Mouse (Mus musculus): Measurements from ENCODE around the gene Reep1. TPM values are rescaled to one million over a fixed set of nuclear protein-coding genes. Genes with fewer than 3 reads are reported as not detected.

Gene Reep1
- polyA plus RNA-seq, 2 experiments from 2014 or later, result 0.63 TPM; not detected in 1

- ATAC-seq, result no peak
Observed at GRCm38 (mm10) chr6:71738611-71739010, 31.2 kb downstream of the Reep1 start.

DNA sequence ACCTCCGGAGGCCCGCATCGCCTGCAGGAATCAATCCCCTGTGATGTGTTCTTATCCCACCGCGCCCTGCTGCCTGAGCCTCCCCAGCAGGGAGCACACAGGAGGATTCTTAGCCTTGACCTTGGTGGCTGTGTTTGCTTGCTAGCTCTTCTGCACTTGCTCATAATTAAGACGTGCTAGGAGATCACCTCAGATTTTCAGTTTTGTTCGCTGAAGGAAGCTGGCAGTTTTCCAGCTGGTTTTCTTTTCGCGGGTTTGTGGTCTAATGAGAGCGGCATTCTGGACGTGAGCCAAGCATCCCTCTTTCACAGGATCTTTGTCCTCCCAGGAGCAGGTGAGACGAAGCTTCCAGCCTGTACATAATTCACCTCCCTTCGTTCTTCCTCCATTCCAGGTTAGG is 33.6 kb downstream of the Reep1 start:
- no peak for ATAC-seq

DNA sequence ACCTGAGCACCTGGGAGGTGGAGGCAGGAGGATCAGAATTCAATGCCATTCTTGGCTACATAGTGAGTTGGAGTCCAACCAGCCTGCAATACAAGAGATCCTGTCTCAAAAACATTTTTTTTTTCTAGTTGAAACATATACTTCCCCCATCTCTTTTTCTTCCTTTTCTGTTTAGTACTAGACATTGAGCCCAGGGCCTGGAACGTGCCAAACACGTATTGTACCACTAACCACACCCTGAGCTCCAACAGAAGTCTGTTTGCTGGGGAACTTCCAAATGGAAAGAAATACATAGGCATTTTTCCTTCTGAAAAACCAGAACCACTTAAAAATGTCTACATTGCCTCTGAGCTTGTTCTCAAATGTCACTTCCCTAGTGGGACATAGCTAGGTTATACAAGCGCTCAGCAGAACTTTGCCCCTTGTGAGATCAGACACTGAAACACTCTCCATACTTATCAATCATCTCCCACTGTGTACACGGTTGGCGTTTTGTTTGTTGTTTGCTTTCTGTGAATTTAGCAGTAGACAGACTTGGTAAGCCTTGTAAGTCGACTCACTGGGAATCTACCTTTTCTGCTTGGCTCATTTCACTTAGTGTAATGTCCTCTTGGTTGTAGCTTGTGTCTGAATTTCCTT is 34.8 kb downstream of the Reep1 start:
- ATAC-seq, result no peak

GRCm38 (mm10) chr6:71744934-71745333 is 37.6 kb downstream of the Reep1 start:
- no peak for ATAC-seq

DNA sequence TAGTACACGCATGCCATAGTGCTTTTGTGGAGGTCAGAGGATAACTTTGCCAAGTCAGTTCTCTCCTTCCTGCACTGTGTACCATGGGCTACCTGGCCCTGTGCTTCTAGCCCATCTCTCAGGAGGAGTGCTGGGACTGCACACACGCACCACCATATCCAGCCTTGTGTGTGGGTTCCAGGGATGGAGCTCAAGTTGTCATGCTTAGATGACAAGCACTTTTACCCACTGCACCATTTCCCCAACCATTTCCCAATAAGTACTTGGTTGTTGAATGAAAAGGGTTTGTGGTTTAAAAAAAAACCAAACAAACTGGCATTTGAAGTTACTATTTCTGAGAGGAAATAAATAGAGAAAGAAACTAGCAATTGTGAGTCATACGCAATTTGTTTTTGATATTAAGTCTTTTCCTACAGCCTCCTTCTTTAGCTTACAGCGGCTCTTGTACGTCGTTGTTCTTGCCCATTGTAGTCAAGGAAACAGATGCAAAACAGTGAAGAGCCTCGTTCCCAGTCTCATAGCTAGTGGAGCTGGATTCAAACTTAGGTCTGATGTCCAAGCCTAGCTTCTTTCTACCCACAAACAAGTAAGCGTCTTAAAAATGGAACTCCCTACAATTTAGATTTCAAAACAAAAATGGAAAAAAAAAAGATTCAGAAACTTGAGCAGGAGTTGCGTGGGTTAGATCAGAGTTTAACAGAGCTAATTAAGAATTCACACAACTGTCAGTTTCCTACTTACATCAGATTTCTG is 38.3 kb downstream of the Reep1 start:
- ATAC-seq, result no peak

GRCm38 (mm10) chr6:71746246-71746645 is 38.9 kb downstream of the Reep1 start:
- no peak for ATAC-seq

DNA sequence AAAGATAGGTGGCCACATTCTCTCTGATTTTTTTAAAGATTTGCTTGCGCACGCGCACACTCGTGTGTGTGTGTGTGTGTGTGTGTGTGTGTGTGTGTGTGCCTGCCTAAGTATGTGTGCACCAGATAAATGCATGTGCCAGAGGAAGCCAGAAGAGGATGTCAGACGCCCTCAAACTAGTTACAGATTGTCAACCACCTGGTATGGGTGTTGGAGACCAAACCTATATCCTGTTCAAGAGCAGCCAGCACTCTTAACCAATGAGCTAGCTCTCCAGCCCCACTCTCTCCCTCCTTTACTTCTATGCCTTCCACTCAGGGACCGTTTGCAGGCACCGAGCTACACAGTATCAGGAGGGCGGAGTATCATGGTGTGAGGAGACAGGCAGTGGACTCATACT is 39.5 kb downstream of the Reep1 start:
- ATAC-seq, result peak; percentile 19

GRCm38 (mm10) chr6:71751602-71752001 is 44.2 kb downstream of the Reep1 start:
- no peak for ATAC-seq

DNA sequence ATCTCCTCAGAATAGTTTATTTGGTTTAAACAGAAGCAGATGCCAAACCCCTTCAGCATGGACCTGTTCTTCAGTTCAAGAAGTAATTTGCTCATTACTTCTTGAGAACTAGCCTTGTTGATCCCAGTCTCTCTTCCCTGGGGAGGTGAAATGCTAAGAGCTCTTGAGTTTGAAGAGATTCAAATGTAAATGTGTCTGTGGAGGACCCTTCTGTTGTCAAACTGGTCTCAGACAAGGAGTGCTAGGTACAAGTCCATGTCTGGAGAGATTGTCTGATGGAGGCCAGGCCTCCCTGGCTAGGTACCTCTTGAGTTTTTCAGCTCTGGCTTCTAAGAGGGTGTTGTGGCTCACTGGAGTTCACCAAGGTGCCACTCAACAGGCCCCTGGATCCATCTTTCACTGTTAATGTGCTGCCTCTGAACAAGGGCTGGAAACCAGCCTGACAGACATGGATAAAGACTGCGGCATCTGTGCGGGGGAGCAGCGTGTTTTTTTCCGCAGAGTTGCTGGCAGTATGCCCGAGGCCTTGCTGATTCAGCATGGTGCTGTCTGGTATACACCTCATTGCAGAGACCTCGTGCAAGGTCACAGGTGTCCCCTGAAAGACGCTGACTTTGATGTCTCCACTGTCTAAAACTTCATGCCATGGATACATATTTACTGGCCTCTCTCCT is 45.6 kb downstream of the Reep1 start:
- no peak for ATAC-seq

DNA sequence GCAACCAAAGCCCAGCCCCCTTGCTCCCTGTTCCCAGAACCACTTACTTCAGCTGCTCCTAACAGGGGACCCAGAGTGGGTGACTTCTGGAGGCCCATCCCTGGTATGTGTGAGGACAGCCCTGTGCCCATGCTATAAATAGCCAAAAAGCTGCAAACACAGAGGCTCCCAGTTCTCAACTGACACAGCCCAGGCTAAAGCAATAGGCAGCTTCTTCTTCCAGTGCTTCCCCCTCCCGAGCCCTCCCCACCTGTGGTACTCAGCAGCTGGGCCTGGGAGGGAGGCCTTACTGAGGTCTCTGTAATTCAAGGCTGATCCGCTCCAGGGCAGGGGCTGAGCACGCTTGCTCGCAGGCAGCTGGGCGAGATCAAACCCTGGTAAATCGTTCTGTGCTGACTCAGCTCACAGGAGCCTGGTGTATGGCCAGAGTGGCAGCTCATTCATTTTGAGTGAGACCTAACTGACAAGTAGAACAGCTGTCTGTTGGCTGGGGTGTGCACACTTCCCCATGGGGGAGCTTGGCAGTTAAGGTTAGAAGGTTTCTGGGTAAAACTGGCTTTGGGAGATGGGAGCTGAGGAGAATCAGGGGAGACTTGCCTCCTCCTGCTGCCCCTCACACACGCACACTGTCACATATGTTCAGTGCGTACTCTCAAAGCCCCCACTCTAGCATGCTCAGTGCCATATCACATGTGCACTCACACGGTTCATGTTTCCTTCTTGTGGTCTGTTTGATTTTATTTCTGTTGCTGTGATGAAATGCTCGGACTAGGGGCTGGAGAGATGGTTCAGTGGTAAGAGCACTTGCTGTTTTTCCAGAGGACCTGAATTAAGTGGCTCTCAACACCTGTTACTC is 49.9 kb downstream of the Reep1 start:
- ATAC-seq, result no peak

DNA sequence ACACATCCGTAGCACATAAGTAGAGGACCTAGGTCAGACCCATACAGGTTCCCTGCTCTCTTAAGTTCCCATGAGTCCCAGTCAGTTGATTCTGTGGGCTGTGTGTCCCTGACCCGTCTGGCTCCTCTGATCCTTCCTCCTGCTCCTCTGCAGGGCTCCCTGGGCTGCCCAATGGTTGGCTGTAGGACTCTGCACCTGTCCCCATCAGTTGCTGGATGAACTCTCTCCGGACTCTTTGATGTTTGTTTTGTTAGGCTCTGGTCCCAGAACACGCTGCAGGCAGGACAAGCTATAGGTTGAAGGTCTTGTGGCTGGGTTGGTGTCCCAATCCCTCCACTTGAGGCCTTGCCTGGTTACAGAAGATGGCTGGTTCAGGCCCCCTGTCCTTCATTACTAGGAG is 51.4 kb downstream of the Reep1 start:
- no peak for ATAC-seq

DNA sequence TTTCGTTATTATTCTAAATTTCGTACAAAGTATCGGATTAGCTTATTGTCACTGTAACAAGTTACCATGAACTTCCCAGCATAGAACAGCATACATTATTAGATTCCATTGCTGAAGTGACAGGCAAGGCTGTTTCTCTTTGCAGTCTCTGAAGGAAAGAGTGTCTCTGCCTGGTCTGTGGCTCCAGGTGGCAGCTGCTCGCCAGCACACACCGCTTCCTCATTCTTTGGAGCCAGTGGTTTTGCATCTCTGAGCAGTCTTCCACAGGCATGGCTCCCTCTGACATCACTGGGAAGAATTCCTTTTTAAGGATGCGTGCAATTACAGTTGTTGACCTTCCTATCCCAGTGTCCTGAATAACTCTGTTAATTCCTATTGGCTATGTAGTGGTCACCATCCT is 52.7 kb downstream of the Reep1 start:
- no peak for ATAC-seq

GRCm38 (mm10) chr6:71767761-71768160 is 60.4 kb downstream of the Reep1 start:
- ATAC-seq, result no peak

- ATAC-seq, result no peak
Observed at GRCm38 (mm10) chr6:71769901-71770690, 62.7 kb downstream of the Reep1 start.

GRCm38 (mm10) chr6:71770856-71771255 is 63.5 kb downstream of the Reep1 start:
- no peak for ATAC-seq

DNA sequence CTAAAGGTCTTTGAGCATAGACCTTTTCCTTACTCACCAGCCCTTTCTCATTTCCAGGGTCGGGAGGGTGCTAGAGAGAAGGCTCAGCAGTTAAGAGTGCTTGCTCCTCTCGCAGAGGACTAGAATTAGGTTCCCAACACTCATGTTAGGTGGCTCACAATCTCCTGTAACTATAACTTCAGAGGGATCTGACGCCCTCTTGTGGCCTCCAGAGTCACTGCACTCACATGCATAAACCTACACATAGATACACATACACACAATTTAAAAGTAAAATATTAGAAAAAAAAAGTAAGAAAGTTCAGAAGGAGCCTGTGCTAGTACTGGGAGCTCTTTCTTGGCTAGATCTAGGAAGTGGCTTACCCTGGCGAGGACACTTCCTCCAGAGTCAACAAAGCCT is 63.9 kb downstream of the Reep1 start:
- no peak for ATAC-seq

GRCm38 (mm10) chr6:71772156-71772555 is 64.8 kb downstream of the Reep1 start:
- ATAC-seq, result no peak

- ATAC-seq, result no peak
Observed at GRCm38 (mm10) chr6:71772636-71773208, 65.4 kb downstream of the Reep1 start.

GRCm38 (mm10) chr6:71778016-71778415 is 70.7 kb downstream of the Reep1 start:
- no peak for ATAC-seq

GRCm38 (mm10) chr6:71779831-71780230 is 72.5 kb downstream of the Reep1 start:
- no peak for ATAC-seq

DNA sequence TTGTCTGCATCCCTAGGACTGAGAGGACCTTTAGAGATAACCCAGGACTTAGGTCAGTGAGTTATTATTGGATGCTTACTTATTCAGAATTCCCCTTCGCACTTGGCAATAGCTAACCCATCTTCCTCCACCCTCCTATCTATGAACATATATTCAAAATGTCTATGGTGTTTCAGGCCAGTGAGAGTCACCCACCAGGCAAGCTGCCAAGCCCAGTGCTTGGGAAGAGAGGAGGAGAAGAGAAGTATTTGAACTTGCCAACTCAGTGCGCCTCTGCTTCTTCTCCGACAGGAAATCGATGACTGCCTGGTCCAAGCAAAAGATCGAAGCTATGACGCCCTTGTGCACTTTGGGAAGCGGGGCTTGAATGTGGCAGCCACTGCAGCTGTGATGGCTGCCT is 73.1 kb downstream of the Reep1 start:
- no peak for ATAC-seq

GRCm38 (mm10) chr6:71783165-71783564 is 75.8 kb downstream of the Reep1 start:
- ATAC-seq, result no peak

Measured in activated CD4-positive, CD25-positive, alpha-beta regulatory T cell, adult 4 months (primary cell).